Mouse (Mus musculus) inflammation-experienced regulatory T-cells, adult 6 months (primary cell): ENCODE results near the gene Vamp1. TPM values are rescaled to one million over a fixed set of nuclear protein-coding genes. Genes with fewer than 3 reads are reported as not detected.
"Not testable (repeated sequence)": the region's sequence is repeated elsewhere in the genome, so short reads cannot be mapped to it uniquely, and the experiment has no call there.

Source experiments
- ATAC-seq: one replicate; pipeline ENCODE4 v1.8.0; 2017
- polyA plus RNA-seq, 3 experiments: library from polyadenylated mRNA; unstranded; fragments of 100-300 nt; shearing (Covaris generic); gene quantifications; one replicate each; pipeline ENCODE4 v1.2.1; 2017

The Vamp1 gene
- polyA plus RNA-seq, 3 experiments from 2014 or later: 9.8 to 20.8 (median 18.2) TPM

DNA sequence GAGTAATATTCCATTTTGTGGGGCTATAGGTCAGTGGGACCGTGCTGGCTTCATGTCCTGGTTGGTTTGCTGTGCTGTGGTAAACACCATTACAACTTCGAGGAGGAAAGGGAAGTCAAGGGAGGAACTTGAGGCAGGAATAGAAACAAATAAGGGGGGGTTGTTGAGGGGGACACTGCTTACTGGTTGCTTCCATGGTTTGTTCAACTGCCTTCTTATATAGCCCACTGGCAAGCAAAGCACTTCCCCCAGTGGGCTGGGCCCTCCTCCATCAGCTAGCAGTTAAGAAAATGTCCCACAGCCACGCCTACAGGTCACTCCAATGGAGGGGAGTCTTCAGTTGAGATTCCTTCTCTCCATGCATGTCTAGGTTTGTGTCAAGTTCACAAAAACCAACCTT lies 36.9 kb downstream of the Vamp1 start:
- ATAC-seq: no peak

DNA sequence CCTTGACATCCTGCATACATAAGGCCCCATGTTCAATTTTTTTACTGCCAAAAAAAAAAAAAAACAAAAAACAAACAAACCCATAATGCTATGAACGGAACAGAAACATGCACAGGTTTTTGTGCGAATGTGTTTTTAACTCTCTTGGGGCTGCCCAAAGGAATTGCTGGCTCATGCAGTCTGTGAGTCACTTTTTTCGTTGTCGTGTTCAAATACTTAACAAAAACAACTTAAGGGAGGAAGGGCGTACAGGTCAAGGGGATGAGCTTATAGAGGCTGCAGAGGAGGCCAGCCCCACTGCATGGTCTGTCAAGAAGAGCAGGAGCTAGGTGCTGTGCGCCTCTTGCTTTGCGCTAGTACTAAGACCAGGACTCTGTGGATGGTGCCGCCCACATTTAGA lies 37.4 kb downstream of the Vamp1 start:
- no peak for ATAC-seq

DNA sequence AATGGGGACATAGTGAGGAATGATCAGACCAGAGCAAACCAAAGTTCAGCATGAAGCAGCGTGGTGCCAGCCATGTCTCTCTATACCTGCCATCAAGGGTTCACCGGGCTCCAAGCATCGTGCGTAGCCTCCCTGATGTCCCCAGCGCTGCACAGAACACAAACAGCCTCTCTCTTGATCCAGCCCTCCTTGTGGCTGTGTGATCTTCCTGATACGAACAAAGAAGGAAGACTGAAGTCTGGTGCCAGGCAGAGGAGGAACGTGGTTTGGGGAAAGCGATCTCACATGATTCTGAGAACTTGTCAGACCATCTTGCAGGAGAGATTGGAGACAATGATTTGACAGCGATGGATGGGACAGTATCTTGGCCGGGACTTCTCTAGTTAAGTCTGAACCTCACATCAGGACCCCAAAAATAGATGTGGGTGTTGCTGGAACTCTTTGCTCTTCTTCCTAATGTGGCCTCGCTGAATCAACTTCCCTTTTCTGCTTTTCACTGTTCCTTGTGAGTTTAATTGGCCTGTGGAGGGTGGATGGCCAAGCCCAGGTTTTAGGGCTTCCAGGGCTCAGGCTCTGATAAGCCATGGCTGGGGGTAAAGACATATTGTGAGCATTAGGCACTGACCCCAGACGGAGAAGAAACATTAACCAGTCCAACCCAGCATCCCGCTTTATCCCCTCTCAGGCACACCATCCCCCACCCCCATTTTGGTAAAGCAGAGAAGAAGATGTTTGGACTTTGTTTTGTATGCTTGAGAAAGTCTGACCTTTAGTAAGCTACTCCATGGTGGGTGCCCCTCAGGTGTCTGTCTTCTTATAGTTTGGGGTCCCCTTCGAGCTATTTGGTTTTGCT lies 38.7 kb downstream of the Vamp1 start:
- no peak for ATAC-seq

DNA sequence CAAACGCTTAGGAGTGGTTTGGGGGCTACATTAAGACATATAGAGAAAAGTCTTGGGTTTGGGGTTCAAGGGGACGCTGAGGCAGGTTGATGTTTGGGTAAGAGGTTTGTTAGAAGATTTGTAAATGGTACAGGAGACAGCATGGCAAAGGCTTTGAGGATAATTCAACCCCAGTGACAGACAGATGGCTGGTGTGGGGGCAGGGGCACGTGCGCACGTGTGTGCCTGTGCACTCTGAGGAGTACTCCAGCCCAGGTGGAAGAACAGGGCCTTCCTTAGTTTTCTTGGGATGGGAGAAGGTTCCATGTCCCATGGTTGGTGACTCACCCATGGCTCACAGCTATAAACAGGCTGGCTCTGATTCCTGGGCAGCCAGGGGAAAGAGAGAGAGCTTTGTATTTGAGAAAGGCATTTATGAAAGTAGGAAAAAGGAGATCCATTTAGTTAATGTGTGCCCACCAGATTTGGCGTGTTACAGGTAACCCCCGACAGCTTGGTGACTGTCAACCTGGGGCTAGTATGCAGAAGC lies 40.2 kb downstream of the Vamp1 start:
- no peak for ATAC-seq

DNA sequence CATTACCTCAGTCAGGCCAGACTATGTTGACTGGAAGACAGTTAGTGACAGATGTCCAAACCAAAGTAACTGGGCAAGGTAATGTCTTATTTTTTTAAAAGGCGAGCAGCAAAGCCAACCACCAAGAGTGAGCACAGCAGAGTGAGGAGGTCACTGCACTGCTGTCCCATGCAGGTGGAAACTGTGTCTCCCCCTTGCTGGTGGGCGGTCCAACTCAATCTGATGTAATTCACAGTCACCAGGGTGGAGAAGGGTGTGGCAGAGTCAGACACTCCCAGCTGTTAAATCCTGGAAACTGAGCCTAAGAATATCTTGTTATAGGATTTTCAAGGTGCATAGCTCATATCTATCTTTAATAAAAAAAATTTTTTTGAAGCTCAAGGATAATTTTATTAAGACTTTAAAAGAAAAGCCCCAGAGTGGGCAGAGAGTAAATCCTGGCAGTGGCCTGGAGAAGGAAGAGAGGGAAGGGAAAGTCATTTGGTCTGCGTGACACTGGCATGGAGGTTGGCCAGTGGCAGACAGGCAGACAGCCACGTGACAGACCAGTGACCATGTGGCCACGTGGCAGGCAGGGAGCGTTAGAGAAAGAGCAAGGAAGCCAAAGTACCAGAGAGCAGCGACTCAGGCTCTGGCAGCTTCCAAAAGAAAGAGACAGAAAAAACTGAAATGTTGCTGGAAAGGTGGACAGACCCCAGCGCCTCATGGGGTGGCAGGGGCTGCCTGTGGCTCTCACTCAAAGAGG lies 41.0 kb downstream of the Vamp1 start:
- no peak for ATAC-seq

DNA sequence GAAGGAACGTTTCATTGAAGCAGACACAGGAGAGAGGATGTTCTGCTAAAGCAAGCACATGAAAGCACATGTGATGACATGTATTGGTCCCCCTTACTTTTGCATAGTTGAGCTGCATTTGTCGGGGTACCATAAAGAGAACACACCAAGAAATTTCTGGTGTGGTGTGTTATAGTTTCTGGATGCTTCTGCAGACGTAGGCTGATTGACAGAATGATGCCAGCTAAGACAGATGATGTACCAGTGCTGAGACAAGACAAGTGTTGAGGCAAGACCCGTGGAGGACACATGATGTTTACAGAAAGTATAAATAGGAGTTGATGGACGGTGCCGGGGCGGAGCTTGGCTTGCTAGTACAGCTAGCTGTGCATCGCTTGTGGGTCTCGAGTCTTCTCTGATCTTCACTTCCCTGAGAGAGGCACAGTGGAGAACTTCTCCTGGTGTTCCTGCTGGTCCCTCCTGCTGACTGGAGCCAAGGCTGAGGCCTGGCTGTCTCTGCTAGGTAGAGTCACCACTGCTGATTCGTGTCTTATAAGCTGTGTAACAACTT lies 44.7 kb downstream of the Vamp1 start:
- ATAC-seq: peak; percentile 5

DNA sequence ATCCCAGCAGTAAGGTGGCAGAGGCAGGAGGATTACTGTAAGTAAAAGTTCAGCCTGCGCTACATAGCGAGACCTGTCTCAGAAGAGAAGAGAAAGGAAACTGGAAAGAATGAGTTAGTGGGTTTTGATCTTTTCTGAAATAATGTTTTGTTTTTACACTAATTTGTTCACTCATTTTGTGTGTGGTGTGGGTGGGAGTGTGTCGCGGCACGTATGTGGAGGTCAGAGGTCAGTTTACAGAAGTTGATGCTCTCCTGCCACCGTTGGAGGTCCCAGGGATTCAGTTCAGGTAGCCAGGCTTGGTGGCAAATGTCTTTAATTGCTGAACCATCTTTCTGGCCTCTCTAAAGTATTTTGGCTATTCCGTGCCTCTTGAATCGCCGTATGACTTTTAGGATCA lies 48.9 kb downstream of the Vamp1 start:
- ATAC-seq: no peak

DNA sequence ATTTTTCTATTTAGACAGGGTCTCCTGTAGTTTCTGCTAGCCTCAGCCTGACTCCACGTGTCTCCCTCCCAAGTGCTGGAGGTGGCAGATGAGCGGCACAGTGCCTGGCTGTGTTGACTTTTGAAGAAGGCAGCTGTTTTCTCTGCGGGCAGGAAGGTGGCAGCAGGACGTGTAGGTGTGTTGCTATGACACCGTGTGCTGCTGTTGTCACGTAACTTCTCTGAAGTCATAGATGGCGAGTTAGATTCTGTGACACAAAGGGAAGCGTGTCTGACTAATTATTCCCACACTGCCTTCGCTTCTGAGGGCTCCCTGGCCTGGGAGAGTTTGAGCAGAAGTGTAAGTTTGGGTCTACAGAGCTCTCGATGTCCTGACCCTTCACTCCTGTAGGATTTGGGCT lies 49.9 kb downstream of the Vamp1 start:
- ATAC-seq: peak; percentile 92

DNA sequence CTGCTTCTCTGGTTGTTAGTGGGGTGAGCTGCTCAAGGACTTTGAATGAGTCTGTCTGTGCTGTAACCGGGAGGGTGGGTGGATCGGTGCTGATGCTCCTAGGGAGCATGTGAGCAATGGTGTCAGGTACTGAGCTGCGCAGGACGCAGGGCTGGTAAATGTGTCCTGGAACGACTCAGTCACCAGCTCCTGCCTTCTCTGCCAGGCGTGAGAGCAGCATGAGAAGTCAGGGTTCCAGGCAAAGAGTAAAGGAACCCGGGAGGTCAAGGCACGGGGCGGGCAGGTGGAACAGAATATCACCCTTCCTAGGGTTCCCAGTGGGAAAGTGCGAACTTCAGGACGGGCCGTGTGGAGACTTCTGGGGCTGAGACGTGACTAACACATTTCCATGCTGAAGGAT lies 50.7 kb downstream of the Vamp1 start:
- peak; percentile 7 for ATAC-seq

DNA sequence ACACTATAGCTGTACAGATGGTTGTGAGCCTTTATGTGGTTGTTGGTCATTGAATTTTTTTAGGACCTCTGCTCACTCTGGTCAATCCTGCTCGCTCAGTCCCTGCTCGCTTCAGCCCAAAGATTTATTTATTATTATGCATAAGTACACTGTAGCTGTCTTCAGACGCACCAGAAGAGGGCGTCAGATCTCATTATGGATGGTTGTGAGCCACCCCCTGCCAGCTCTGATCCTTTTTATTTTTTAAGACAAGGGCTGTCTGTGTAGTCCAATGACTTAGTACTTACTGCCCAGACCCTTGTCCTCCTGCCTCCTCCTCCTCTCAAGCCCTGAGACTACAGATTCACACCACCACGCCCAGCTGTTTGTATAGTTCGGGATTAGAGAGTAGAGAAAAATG lies 51.2 kb downstream of the Vamp1 start:
- ATAC-seq: peak; percentile 6

DNA sequence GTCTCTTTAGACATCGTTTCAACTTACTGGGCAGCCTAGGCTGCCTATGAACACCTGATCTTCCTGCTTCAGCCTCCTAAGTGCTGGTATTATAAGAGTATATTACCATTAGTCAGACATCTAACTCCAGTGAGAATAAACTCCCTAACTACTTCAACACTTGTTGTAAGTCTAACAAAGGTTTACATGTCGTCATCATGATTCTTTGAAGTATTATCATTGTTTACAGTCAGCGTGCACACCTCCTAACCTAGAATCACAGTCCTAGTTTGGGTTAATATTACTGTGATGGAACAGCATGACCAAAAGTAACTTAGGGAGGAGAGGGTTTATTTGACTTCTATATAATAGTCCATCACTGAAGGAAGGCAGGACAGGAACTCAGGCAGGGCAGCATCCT lies 52.1 kb downstream of the Vamp1 start:
- no peak for ATAC-seq

DNA sequence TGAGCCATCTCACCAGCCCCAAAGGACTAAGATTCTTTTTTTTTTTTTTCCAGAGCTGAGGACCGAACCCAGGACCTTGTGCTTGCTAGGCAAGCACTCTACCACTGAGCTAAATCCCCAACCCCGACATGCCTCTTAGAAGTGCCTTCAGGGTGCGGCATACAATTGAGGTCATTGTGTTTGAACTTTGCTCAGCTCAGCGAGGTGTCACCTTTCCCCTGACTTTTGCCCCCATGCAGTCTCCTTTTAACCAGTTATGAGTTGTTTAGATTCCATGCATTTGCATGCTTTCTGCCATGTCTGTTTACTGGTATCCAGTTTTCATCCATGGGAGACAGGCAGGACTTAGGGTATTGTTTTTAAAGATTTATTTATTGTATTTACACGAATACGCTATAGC lies 53.4 kb downstream of the Vamp1 start:
- no peak for ATAC-seq

DNA sequence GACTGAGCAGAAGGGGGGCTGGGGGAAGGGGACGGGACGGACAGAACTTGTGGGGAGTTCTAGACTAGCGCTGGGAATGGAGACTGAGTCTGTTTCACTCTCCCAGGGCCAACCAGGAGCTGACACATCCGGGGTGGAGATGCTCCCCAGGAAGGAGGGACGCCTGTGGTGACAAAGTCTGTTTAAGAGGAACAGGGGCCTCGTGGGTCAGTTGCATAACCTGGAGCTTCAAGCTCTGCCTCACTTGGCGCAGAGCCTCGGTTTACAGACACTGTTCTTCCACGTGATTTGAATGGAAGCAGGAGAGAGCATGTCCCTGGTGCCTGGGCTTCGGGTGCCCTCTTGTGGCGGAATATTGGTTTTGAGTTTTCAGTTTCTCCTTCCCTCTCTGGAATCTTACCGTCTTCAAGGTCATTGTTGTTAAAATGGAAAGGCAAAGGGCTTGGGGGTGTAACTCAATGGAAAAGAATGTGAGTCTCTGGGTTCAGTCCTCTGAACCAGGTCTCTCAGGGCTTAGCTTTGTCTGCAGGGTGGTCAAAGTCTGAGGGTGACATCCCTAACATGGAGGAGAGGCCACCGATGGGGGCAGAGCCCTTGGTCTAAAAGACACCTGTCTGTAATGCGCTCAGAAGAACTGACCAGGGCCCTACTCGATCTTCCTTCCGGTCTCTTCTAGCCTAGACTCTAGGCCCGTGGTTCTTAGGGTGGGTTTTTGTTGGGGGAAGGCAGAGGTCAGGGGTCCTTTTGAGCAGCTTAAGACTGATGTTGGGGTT lies 56.3 kb downstream of the Vamp1 start:
- ATAC-seq: peak; percentile 78

DNA sequence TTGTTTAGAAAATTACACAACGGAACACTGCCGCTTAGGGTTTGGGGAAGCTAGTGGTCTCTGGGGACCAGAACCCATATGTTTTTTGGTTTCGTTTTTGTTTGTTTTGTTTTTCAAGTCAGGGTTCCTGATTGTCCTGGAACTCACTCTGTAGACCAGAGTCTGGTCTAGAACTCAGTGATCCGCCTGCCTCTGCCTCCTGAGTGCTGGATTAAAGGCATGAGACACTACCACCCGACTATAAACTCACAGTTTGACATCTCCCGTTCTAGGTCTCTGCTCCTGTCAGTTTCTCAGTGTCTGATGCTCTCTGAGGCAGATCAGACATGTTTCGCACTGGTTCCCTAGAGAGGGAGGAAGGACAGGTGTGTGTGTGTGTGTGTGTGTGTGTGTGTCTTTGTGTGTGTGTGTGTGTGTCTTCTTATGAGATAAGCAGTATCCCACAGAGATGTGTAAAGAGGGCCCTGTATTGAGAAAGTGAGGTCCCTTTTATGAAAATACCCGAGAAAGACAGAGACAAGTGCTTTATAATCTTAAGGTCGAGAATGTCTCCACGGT lies 57.0 kb downstream of the Vamp1 start:
- ATAC-seq: no peak

DNA sequence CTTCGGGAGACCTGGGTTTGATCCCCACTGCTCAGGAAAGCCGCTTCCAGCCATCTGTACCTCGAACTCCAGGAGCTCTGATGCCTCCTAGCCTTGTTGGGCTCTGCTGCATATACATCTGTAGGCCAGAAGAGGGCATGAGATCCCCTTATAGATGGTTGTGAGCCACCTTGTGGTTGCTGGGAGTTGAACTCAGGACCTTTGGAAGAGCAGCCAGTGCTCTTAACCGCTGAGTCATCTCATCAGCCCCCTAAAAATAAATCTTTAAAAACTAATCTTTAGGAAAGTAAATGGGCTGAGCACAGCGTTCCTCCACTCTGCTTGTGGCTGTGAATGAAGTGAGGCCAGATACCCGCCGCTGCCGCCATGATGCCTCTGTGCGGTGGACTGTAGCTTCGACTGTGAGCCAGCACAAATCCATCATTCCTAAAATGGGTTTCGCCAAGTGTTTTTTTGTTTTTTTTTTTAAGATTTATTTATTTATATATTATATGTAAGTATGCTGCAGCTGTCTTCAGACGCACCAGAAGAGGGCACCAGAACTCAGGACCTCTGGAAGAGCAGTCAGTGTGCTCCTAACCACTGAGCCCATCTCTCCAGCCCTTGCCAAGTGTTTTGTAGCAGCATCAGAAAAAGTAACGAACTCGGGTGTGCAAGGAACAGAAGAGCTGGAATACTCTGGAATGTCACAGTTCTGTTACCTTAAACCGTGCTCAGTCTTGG lies 59.7 kb downstream of the Vamp1 start:
- ATAC-seq: no peak

DNA sequence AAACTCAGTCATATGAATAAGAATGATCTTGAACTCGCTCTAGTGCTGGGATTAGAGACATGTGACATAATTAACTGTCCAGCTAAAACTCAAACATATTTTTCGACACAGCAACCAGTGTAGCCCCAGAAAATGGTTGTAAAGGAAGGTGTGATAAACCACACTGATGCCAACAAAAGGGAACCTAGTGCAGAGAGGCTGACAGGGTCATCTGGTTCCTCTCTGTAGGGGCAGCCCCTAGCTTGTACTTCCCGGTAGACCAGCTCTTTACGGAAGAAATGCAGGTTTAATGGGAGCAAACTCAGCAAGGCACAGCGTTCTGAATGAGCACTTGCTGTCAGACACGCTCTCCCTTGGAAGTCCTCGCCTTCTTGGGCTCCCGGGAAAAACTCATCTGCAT lies 64.4 kb downstream of the Vamp1 start:
- no peak for ATAC-seq

DNA sequence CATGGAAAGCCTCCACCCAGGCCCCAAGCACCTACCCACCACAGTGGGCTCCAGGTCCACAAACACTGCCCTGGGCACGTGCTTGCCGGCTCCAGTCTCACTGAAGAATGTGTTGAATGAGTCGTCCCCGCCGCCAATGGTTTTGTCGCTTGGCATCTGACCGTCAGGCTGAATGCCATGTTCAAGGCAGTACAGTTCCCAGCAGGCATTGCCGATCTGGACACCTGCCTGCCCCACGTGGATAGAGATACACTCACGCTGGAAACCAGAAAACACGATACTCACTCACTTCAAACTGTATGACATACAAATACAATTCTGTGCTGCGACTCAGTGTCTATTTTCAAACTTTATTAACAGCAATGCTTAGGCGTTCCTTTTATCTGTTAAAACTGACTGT lies 67.4 kb downstream of the Vamp1 start:
- ATAC-seq: not testable (repeated sequence)

DNA sequence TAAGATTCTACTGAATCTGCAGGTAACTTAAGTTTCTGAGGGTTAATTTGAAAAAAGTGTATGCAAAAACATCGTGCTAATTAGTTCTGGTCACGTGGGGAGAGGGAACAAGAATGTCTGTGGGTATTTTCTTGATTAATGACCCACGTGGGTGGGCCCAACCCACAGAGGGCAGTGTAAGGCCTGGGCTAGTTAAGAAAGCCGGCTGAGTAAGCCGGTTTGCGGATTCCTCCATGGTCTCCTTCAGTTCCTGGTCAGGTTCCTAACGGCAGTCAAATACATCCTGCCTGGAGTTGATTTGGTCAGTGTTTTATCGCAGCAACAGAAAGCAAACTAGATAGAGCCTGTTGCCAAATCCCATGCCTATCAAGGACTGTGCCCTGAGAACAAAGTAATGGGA lies 68.9 kb downstream of the Vamp1 start:
- no peak for ATAC-seq

DNA sequence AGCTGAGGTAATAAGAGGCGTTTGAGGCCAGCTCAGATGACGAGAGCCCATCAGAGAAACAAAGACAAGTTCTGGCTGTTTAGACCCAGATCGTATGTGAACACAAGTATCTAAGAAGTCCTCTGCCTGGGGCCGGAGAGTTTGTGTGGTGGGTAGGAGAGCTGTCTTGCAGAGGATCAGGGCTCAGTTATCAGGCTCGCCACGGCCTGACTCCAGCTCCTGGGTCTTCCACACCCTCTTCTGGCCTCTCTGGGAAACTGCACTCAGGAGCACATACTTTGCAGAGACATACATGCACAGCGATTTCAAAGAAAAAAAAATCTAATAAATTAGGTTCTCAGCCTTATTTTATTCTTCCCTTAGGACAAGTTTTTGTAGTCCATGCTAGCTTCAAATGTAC lies 69.4 kb downstream of the Vamp1 start:
- ATAC-seq: no peak

DNA sequence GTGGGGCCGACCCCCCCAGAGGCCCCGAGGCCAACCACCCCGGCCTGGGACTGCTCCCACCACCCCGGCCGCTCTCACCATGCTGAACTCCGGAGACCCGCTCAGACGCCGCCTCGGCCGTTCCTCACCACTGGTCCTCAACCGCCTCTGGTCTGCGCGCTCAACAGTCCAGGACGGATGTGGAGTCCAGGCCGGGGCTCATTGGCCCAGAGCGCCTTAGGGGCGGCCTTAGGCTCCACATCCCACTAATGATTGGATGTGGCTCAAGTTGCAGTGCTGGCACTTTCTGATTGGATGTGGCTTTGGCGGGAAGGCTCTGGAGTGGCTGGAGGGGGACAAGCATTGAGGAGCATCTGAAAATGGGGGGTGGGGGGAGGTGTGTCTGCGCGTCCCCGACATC lies 70.5 kb downstream of the Vamp1 start, which contains the start of gene Tuba3a:
Gene Tuba3a, minus strand, starts transcription at position 153 of the 400 bp plus-strand sequence.
- no peak for ATAC-seq

DNA sequence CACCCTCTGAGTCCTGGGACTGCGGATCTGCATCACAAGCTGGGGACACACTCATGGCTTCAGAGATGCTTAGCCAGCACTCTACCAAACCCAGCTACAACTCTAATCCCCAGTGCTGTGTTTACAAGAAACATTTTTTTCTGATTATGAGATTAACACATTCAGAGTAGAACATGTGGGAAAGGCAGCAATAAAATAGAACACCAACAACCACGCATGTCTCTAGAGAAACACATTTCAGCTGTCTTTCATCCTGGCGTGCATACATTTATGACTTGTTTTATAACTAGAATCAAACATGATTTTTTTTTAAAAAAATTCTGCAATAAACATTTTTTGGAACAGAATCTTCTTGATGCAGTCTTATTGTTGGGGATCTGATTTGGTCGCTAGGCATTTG lies 71.6 kb downstream of the Vamp1 start:
- ATAC-seq: no peak

DNA sequence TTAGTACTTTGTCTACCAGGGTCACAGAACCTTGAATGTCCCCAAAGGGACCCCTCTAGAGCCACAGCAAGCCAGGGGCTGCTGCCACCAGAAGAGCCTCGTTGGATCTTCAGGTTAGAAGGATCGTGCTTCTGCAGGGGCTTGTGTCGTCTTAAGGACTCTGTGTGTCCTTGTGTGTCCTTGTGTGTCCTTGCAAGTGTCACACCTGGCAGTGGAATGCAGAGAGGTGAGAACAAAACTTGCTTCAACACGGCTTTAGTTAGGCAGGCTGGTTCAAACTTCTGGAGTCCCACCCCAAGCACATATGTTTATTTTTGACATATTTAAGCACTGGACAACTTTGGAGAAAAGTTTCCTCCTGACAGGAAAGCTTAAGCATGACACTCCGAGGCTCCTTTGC lies 73.4 kb downstream of the Vamp1 start:
- no peak for ATAC-seq
